Mouse (Mus musculus): ENCODE measurements at regions not wholly inside any gene's neighbourhood (a gene's known extent, or its start where the extent isn't known, plus 50 kb on each side); places are given as distances from the start of the nearest gene placed in this dataset.

DNA sequence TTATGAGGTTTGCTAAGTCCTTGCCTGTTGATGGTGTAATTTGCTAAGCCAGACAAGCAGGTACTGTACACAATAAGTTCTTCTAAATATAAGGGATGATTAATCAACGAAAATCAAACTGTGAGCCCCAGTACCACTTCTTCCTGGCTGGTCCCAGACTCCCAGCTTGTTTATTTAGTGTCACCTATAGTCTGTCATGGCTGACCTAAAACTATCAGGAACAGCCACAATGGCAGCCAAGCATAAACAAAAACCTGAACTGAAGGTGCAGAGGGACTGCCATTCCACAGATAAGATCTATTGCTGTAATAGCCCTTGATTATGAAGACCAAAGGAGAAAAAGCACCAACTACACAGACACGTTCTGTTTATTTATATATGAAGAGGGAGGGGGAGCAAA is 180.9 kb upstream of the Dph6 start:
- Histone ChIP-seq H3K4me3 (no peak overlapping the region), H3K27ac (ENCODE audit: poor library complexity, severe bottlenecking) (no peak overlapping the region)
- 32% methylated on average over 2 of the region's 2 CpGs for WGBS

DNA sequence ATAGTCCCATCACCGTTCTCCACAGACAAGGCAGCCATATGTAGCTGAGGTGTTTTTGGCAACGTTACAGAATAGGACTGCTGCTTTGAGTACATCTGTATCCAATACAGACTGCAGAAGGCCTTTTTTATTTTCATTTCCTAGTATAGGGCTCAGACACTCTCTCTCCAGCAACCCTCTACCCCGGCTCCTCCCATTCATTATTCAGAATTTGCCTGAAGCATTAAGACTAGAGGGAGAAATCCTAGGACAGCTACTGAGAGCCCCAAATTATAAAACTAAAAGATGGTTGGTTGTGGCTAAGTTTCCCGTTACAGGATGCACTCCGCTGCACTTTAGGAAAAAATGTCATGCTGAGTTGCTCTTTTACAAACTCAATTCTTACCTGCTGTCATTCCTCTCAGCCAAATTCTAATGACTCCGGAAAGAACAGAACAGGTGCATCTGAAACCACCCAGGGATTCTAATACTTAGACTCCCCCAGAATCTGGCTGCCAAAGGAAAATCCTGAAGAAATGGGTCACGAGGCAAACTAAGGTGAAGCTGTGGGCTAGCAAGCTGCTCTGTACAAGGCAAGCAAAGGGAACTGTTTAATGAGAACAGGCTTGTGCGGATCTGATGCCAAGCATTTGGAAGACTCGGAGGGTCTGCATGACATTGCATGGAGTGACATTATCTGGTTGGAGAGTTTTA is 189.1 kb upstream of the Dph6 start:
- Histone ChIP-seq H3K36me3 (no peaks in the 10 kb centered on the region), H3K4me2 (no peak overlapping the region), H3K9me3 (replicated peaks) (no peaks in the 10 kb centered on the region), H3K4me3 (no peak overlapping the region), H3K27ac (ENCODE audit: poor library complexity, severe bottlenecking) (no peak overlapping the region), H3K27me3 (replicated peaks) (no peaks in the 10 kb centered on the region), H3K4me1 (replicated peaks) (no peaks in the 10 kb centered on the region), H3K9ac (no peak overlapping the region)
- ATAC-seq (ENCODE audit: insufficient number of reproducible peaks, low FRiP score) = no peak
- 68% methylated on average over 9 of the region's 9 CpGs for WGBS

More for the DNA sequence above, 180.9 kb upstream of the Dph6 start:
- Histone ChIP-seq H3K36me3 (no peaks in the 10 kb centered on the region), H3K9ac (no peak overlapping the region), H3K4me1 (replicated peaks) (0 out of 2 replicates have a peak, but pooled peaks cover 10% of the 10 kb centered on the region), H3K27me3 (replicated peaks) (no peaks in the 10 kb centered on the region), H3K4me2 (no peak overlapping the region), H3K9me3 (replicated peaks) (no peaks in the 10 kb centered on the region)
- ATAC-seq (ENCODE audit: insufficient number of reproducible peaks, low FRiP score) = no peak

DNA sequence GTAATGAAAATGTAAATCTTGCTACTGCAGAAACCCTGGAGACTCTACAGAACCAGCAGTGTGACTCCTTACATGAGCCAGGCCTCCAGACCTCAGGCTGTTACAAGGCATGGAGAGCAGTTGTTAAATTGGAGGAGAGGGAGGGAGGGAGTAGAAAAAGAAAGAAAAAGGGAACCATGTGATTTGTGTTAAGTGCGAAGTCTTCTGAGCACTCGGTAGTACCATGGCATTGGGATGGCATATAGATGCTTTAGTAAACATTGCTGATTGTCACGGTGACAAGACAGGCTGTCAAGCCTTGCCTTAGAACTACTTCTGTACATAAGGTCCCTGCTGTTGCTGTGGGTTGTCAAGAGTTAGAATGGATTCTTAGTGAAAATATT is 189.6 kb upstream of the Dph6 start:
- H3K4me2 ChIP-seq = no peak overlapping the region
- H3K4me1 ChIP-seq (replicated peaks) = no peaks in the 10 kb centered on the region
- WGBS = 80% methylated on average over 3 of the region's 3 CpGs
- no peaks in the 10 kb centered on the region for H3K27me3 ChIP-seq (replicated peaks)
- H3K27ac ChIP-seq (ENCODE audit: poor library complexity, severe bottlenecking) = no peak overlapping the region
- ATAC-seq (ENCODE audit: insufficient number of reproducible peaks, low FRiP score) = no peak
- H3K9me3 ChIP-seq (replicated peaks) = no peaks in the 10 kb centered on the region
- H3K9ac ChIP-seq = no peak overlapping the region
- no peak overlapping the region for H3K4me3 ChIP-seq
- no peaks in the 10 kb centered on the region for H3K36me3 ChIP-seq

DNA sequence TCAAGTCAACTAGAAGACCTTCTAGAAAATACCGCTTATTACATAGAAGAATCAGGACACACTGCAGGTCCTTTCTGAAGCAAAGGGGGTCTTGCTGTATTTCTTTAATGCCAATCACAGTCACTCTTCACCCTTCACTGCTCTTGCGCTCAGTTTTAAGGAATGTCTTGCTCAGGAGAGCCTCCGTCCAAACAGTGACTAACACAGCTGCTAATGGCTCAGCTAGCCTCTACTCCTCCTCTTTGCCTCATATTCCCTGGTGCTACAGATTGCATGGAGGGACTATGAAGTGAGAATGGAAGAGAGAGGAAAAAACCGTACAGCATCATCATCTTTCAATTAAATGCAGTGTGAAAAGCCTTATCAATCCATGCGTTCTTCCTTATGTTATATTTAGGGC is 193.7 kb upstream of the Dph6 start:
- Histone ChIP-seq H3K4me1 (replicated peaks) (no peaks in the 10 kb centered on the region), H3K36me3 (no peaks in the 10 kb centered on the region), H3K4me2 (no peak overlapping the region), H3K9ac (no peak overlapping the region), H3K27ac (ENCODE audit: poor library complexity, severe bottlenecking) (no peak overlapping the region), H3K27me3 (replicated peaks) (no peaks in the 10 kb centered on the region), H3K4me3 (no peak overlapping the region), H3K9me3 (replicated peaks) (no peaks in the 10 kb centered on the region)
- 76% methylated on average over 5 of the region's 5 CpGs for WGBS
- ATAC-seq (ENCODE audit: insufficient number of reproducible peaks, low FRiP score) = no peak

DNA sequence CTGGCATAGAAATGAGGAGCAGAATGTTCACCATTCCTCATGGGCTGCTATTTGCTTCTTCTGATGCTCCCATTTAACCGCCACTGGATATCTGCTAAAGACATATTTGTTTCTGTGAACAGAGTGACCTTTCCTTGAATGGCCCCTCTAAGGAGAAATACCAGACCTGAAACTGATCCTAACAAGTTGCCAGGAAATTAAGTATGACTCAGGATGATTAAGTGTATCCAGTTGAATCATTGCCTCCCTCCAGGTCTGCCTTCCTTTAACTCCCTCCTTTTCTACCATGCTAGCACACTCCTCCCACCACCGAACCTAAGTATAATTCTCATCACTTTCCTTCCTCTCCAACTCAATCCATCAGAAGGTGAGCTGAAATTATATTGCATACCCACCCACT is 194.2 kb upstream of the Dph6 start:
- Histone ChIP-seq H3K4me1 (replicated peaks) (no peaks in the 10 kb centered on the region), H3K4me3 (no peak overlapping the region), H3K27ac (ENCODE audit: poor library complexity, severe bottlenecking) (no peak overlapping the region), H3K36me3 (no peaks in the 10 kb centered on the region), H3K4me2 (no peak overlapping the region), H3K27me3 (replicated peaks) (no peaks in the 10 kb centered on the region), H3K9ac (no peak overlapping the region), H3K9me3 (replicated peaks) (no peaks in the 10 kb centered on the region)
- no peak for ATAC-seq (ENCODE audit: insufficient number of reproducible peaks, low FRiP score)
- 83% methylated on average over 2 of the region's 2 CpGs for WGBS

DNA sequence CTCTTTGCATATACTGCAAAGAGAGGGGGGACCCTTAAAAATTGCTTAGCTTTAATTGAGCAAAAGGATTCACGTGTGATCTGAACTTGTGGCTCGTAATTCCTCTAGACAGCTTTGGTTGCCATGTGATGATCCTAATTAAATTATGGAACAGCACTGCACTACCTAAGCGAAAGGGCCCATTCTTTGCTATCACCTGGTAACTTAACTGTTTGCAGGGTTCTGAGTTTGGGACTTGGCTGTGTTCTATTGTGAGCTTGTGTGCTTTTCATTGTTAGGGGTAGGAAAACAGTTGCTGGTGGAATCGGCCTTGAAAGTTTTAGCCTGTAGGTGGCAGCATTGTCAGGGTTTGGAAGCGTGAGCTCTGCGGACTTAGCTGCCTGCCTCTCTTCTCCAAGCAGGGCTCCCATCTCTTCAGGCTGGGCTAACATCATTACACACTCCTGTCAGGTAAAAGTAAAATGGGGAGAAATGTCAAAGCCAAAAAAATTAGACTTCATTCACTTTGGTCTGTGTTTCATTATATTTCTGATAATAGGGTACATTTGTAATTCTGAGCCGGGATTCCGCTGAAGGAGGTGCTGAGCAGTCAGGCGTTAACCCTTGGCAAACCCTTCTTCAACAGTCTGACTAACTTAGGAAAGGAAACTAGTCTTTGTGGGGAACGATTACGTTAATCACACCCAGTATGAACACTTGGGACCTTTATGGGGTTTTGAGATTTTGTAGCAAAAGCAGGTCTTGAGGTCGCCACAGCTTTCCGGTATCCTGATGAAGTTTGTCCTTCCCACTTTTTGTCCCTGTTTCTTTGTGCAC is 199.2 kb upstream of the Dph6 start:
- no peaks in the 10 kb centered on the region for H3K36me3 ChIP-seq
- H3K9me3 ChIP-seq (replicated peaks) = no peaks in the 10 kb centered on the region
- no peak overlapping the region for H3K27ac ChIP-seq (ENCODE audit: poor library complexity, severe bottlenecking)
- no peaks in the 10 kb centered on the region for H3K4me1 ChIP-seq (replicated peaks)
- no peak for ATAC-seq (ENCODE audit: insufficient number of reproducible peaks, low FRiP score)
- H3K4me2 ChIP-seq = no peak overlapping the region
- no peak overlapping the region for H3K9ac ChIP-seq
- WGBS = 43% methylated on average over 13 of the region's 13 CpGs
- H3K27me3 ChIP-seq (replicated peaks) = no peaks in the 10 kb centered on the region
- H3K4me3 ChIP-seq = no peak overlapping the region

DNA sequence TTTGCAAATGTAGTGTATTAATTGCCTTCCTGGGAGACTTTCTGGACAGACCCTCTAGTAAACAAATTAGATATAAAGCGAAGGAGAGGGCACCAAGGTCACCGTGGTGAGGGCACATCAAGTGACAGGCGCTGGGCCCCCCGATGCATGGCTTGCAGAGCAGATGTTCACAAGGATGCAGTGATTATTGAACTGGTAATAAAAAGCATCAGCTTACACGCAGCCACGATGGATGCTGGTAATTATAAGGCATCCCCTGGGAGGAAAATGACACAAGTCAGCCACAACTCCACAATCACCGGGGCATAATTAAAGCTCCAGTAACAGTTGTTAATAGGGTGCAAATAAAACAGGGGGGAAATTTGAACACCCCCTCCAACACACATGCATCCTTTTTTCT is 217.5 kb upstream of the Dph6 start:
- no peak for ATAC-seq (ENCODE audit: insufficient number of reproducible peaks, low FRiP score)
- Histone ChIP-seq H3K27me3 (replicated peaks) (no peaks in the 10 kb centered on the region), H3K36me3 (no peaks in the 10 kb centered on the region), H3K9me3 (replicated peaks) (no peaks in the 10 kb centered on the region), H3K4me2 (no peak overlapping the region), H3K27ac (ENCODE audit: poor library complexity, severe bottlenecking) (no peak overlapping the region), H3K4me3 (no peak overlapping the region), H3K9ac (no peak overlapping the region), H3K4me1 (replicated peaks) (no peaks in the 10 kb centered on the region)
- 76% methylated on average over 7 of the region's 7 CpGs for WGBS

DNA sequence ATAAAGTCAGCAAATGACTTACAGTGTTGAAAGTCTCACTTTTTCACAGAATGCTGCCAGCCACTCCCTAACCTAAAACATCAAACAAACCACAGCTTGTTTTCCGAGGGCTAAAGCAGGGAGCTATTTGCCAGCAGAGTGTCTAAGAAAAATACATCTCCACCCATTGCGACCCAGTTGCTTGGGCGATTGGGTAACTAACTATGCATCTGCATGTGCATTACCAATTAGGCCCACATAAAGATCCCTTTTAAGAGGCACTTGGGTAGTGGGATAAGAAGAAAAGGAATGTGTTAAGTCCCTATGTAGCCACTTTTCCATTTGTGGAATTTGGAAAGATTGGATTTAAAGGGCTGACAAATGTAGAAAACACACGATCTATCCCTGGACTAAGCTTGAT is 218.3 kb upstream of the Dph6 start:
- no peaks in the 10 kb centered on the region for H3K27me3 ChIP-seq (replicated peaks)
- H3K4me1 ChIP-seq (replicated peaks) = no peaks in the 10 kb centered on the region
- no peak overlapping the region for H3K4me3 ChIP-seq
- H3K4me2 ChIP-seq = no peak overlapping the region
- H3K36me3 ChIP-seq = no peaks in the 10 kb centered on the region
- H3K9ac ChIP-seq = no peak overlapping the region
- no peak overlapping the region for H3K27ac ChIP-seq (ENCODE audit: poor library complexity, severe bottlenecking)
- WGBS = 71% methylated on average over 4 of the region's 4 CpGs
- H3K9me3 ChIP-seq (replicated peaks) = no peaks in the 10 kb centered on the region
- no peak for ATAC-seq (ENCODE audit: insufficient number of reproducible peaks, low FRiP score)

DNA sequence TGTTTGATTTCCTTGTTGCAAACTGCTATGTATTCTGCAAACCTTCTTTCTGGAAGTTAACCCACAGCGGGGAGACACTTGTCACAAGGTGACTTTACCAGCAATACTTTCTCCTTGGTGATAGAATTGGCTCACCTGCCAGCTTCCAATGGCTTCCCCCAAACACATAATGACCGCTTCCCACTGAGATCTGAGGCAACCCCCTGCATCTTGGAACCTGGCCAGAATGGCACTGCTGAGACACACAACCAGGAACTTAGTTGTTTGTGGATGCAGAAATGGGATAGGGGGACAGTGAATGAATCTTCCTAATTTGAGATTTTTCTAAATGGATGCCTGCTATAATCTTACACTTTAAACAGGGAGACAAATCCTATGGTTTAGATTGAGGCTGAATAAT is 224.3 kb upstream of the Dph6 start:
- Histone ChIP-seq H3K27ac (ENCODE audit: poor library complexity, severe bottlenecking) (no peak overlapping the region), H3K36me3 (no peaks in the 10 kb centered on the region), H3K4me1 (replicated peaks) (no peaks in the 10 kb centered on the region), H3K4me3 (no peak overlapping the region), H3K27me3 (replicated peaks) (no peaks in the 10 kb centered on the region), H3K4me2 (no peak overlapping the region), H3K9me3 (replicated peaks) (no peaks in the 10 kb centered on the region), H3K9ac (no peak overlapping the region)
- ATAC-seq (ENCODE audit: insufficient number of reproducible peaks, low FRiP score) = no peak
- 68% methylated on average over 2 of the region's 2 CpGs for WGBS

DNA sequence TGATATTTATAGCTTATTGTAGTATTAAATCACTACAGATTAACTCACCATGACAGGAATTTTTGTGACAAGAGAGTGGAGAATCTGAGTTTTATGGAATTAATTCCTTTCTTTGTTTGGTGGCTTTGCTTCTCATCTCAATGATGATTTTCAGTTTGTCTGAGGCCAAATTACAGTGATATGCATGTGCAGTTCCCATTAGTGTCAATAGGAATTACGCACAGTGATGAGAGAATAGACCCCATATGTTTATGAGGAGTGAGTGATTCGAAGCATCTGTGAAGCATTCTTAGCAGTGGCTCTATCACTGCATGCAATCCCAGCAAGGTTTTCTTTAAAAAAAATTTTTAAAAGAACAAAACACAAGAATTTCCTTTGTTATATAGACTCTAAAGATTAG is 225.0 kb upstream of the Dph6 start:
- H3K27ac ChIP-seq (ENCODE audit: poor library complexity, severe bottlenecking) = no peak overlapping the region
- no peak overlapping the region for H3K4me2 ChIP-seq
- no peaks in the 10 kb centered on the region for H3K9me3 ChIP-seq (replicated peaks)
- H3K27me3 ChIP-seq (replicated peaks) = no peaks in the 10 kb centered on the region
- H3K36me3 ChIP-seq = no peaks in the 10 kb centered on the region
- no peak overlapping the region for H3K4me3 ChIP-seq
- no peak overlapping the region for H3K9ac ChIP-seq
- H3K4me1 ChIP-seq (replicated peaks) = no peaks in the 10 kb centered on the region
- ATAC-seq (ENCODE audit: insufficient number of reproducible peaks, low FRiP score) = no peak
- WGBS = 75% methylated on average over 2 of the region's 2 CpGs

DNA sequence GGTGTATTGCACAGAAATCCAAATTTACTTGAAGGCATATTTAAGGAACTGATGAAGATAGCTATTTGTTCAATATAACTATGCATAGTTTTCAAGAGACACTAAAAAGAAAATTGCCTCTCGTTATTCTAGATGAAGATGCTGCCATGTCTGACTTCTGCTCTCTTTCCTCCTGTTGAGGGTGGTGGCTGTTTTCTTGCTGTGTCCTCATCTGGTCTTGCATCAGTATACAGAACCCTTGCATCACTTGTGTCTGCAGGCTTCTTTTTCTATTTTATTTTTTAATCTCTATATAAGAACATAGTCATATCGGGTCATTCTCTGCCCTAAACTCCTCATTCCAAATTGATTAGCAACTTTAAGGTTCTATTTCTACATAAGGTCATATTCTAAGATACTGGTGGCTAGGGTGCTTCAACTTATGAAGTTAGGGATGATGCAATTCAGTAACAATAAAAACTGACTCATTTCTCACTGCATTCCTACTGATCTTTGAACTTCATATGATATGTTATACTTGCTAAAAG is 231.0 kb upstream of the Dph6 start:
- no peak for ATAC-seq (ENCODE audit: insufficient number of reproducible peaks, low FRiP score)
- WGBS = 75% methylated on average over 2 of the region's 2 CpGs

More for the DNA sequence above, 231.0 kb upstream of the Dph6 start:
- no peaks in the 10 kb centered on the region for H3K9me3 ChIP-seq (replicated peaks)
- no peaks in the 10 kb centered on the region for H3K36me3 ChIP-seq
- no peak overlapping the region for H3K4me2 ChIP-seq
- H3K27ac ChIP-seq (ENCODE audit: poor library complexity, severe bottlenecking) = no peak overlapping the region
- H3K9ac ChIP-seq = no peak overlapping the region
- no peaks in the 10 kb centered on the region for H3K4me1 ChIP-seq (replicated peaks)
- no peak overlapping the region for H3K4me3 ChIP-seq
- H3K27me3 ChIP-seq (replicated peaks) = no peaks in the 10 kb centered on the region
